Mouse (Mus musculus): ENCODE measurements at regions not wholly inside any gene's neighbourhood (a gene's known extent, or its start where the extent isn't known, plus 50 kb on each side); places are given as distances from the start of the nearest gene placed in this dataset.

DNA sequence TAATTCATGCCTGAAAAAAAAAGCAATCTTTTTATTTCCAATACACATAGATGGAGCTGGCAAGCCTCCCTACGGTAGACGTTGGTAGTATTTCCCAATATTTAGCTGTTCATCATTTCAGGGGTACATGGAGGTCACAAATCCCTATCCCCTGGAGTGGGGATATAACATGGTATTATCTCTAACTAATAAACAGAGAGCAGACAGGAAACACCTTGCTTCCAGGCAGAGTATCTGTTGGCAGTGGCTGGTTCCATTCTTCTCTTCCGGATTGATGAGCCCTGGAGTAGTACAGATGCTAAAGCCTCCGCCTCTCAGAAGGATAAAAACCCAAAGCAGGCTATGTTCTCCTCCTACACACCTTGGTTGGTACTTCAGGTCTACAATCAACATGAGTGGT is 91.9 kb upstream of the Hnrnpa3 start:
- no peak for ATAC-seq (ENCODE audit: low FRiP score, low TSS enrichment)
- H3K4me3 ChIP-seq (ENCODE audit: low read length), result no peak overlapping the region
- no peak overlapping the region for H3K9ac ChIP-seq (ENCODE audit: low read depth, low read length)

DNA sequence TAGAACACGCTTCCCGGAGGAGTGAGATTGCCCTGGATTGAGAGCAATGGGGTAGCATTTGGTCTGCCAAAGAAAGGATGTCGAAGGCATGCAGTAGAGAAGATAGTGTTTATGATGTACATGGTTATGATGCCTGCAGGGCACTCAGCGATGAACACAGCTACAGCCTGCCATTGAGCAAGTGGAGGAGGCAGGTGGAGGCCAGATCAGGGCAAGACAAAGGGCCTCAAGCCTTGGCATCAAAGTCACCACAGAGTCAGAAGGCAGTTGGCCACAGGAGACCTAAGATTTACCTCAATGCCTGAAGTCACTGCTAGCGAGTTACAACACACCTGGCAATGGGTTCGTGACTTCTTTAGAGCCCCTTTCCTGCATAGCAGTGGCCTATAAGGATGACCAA is 89.3 kb upstream of the Hnrnpa3 start:
- ATAC-seq (ENCODE audit: low FRiP score, low TSS enrichment), result no peak
- Histone ChIP-seq H3K9ac (ENCODE audit: low read depth, low read length) (no peak overlapping the region), H3K4me2 (replicated peaks; ENCODE audit: low read depth, low read length) (no peak overlapping the region), H3K27me3 (ENCODE audit: control insufficient read depth, insufficient read depth, low read length) (no peaks in the 10 kb centered on the region), H3K4me1 (ENCODE audit: control insufficient read depth, insufficient read depth, low read length) (no peaks in the 10 kb centered on the region), H3K27ac (ENCODE audit: low read depth, low read length) (no peak overlapping the region), H3K36me3 (ENCODE audit: control insufficient read depth, insufficient read depth, low read length) (no peaks in the 10 kb centered on the region), H3K4me3 (ENCODE audit: low read length) (no peak overlapping the region), H3K9me3 (ENCODE audit: control insufficient read depth, low read length) (no peaks in the 10 kb centered on the region)
- WGBS, result 89% methylated on average over 6 of the region's 6 CpGs

More for the DNA sequence above, 91.9 kb upstream of the Hnrnpa3 start:
- Histone ChIP-seq H3K27me3 (ENCODE audit: control insufficient read depth, insufficient read depth, low read length) (no peaks in the 10 kb centered on the region), H3K27ac (ENCODE audit: low read depth, low read length) (no peak overlapping the region), H3K4me2 (replicated peaks; ENCODE audit: low read depth, low read length) (no peak overlapping the region), H3K9me3 (ENCODE audit: control insufficient read depth, low read length) (no peaks in the 10 kb centered on the region), H3K36me3 (ENCODE audit: control insufficient read depth, insufficient read depth, low read length) (no peaks in the 10 kb centered on the region), H3K4me1 (ENCODE audit: control insufficient read depth, insufficient read depth, low read length) (no peaks in the 10 kb centered on the region)
- 82% methylated on average over 4 of the region's 4 CpGs for whole genome bisulfite sequencing

DNA sequence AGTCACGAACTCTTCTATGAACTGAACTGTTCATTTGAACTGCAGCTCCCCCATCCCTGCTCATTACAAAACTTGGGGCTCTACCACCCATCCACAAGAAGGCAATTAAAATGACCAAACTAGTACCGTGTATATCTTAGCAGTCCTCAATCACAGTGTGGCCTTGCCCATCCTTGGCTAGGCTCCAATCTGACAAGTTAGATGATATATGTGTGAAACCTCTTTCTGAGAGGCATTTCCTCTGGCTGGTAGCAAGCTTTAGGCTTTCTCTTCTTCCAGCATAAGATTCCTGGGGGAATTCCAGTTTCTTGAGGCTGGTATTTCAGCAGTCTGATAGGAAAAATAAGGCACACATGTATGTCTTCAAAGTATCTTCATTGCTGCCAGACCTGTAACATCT is 88.8 kb upstream of the Hnrnpa3 start:
- Histone ChIP-seq H3K4me2 (replicated peaks; ENCODE audit: low read depth, low read length) (no peak overlapping the region), H3K9me3 (ENCODE audit: control insufficient read depth, low read length) (no peaks in the 10 kb centered on the region), H3K4me3 (ENCODE audit: low read length) (no peak overlapping the region), H3K27ac (ENCODE audit: low read depth, low read length) (no peak overlapping the region), H3K9ac (ENCODE audit: low read depth, low read length) (no peak overlapping the region), H3K27me3 (ENCODE audit: control insufficient read depth, insufficient read depth, low read length) (no peaks in the 10 kb centered on the region), H3K4me1 (ENCODE audit: control insufficient read depth, insufficient read depth, low read length) (no peaks in the 10 kb centered on the region), H3K36me3 (ENCODE audit: control insufficient read depth, insufficient read depth, low read length) (no peaks in the 10 kb centered on the region)
- no peak for ATAC-seq (ENCODE audit: low FRiP score, low TSS enrichment)
- WGBS, result 71% methylated on average over 2 of the region's 2 CpGs

DNA sequence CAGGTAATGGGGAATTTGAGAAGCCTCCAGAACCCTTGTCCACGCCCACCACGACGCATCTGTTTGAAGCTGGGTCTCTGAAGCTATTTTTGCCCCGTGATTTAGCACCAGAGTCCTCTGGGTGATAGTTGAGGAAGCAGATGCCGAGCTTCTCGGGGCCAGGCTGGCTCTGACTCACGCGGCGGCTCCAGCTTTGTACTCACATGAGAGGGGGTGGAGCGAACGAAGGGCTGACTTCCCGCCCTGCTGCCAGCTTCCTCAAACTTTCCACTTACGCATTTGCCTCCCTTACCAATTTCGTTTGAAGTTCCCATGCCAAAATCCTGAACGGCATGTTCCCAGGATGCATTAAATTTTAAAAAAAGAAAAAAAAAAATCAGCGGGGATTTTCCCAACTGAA is 74.1 kb upstream of the Hnrnpa3 start:
- under 1% methylated on average over 16 of the region's 16 CpGs for WGBS
- H3K9me3 ChIP-seq (ENCODE audit: control insufficient read depth, low read length), result no peaks in the 10 kb centered on the region
- H3K9ac ChIP-seq (ENCODE audit: low read depth, low read length), result peak overlapping the region; percentile 12; the same call in 1 of the 2 replicates
- H3K4me1 ChIP-seq (ENCODE audit: control insufficient read depth, insufficient read depth, low read length), result peaks cover 11% of the 10 kb centered on the region
- peak; percentile 78 for ATAC-seq (ENCODE audit: low FRiP score, low TSS enrichment)
- H3K27ac ChIP-seq (ENCODE audit: low read depth, low read length), result no peak overlapping the region
- peak overlapping the region; percentile 41 for H3K4me2 ChIP-seq (replicated peaks; ENCODE audit: low read depth, low read length)
- H3K4me3 ChIP-seq (ENCODE audit: low read length), result peak overlapping the region; percentile 23; the same call in 1 of the 2 replicates
- no peaks in the 10 kb centered on the region for H3K36me3 ChIP-seq (ENCODE audit: control insufficient read depth, insufficient read depth, low read length)
- H3K27me3 ChIP-seq (ENCODE audit: control insufficient read depth, insufficient read depth, low read length), result no peaks in the 10 kb centered on the region

DNA sequence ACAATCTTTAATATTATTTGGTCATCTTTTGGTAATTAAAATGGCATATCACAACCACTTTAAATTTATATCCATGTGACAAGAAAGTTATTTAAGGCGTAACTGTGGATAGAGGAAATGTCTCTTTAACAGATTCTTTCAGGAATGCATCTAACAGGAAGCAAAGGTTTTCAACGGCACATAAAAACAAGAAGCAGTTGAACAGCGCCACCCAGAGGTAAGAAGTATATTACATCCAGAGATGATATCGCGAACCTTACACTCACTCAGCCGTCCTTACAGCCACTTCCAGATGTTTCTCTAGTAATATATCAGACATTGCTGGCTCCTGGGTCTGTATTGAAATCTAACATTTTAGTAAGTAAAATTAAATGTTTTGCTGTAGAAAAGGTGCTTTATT is 70.5 kb upstream of the Hnrnpa3 start:
- H3K4me2 ChIP-seq (replicated peaks; ENCODE audit: low read depth, low read length), result no peak overlapping the region
- H3K9me3 ChIP-seq (ENCODE audit: control insufficient read depth, low read length), result no peaks in the 10 kb centered on the region
- H3K4me1 ChIP-seq (ENCODE audit: control insufficient read depth, insufficient read depth, low read length), result peaks cover 11% of the 10 kb centered on the region
- H3K27me3 ChIP-seq (ENCODE audit: control insufficient read depth, insufficient read depth, low read length), result no peaks in the 10 kb centered on the region
- H3K4me3 ChIP-seq (ENCODE audit: low read length), result no peak overlapping the region
- no peak overlapping the region for H3K27ac ChIP-seq (ENCODE audit: low read depth, low read length)
- no peaks in the 10 kb centered on the region for H3K36me3 ChIP-seq (ENCODE audit: control insufficient read depth, insufficient read depth, low read length)
- H3K9ac ChIP-seq (ENCODE audit: low read depth, low read length), result no peak overlapping the region
- 2% methylated on average over 6 of the region's 6 CpGs for WGBS
- ATAC-seq (ENCODE audit: low FRiP score, low TSS enrichment), result no peak

DNA sequence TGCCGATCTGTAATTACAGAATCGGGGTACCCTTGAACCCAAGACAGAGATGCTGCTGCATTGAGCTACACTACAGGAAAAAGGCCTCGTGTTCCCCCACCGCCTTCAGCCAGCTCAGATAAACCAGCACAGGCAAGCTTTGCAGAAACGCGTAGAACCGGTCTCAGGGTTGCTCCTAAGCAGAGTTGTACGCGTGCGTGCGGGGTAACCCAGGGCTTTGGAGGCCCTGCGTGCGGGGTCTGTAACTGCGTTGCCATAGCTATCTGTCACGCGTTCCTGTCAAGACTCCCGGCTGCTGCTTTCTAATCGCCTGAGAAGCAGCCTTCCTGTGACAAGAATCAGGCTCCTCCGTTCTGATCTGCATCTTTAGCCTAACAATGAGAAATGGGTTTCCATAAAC is 69.6 kb upstream of the Hnrnpa3 start:
- H3K4me1 ChIP-seq (ENCODE audit: control insufficient read depth, insufficient read depth, low read length), result peaks cover 11% of the 10 kb centered on the region
- peak overlapping the region; percentile 29; the same call in 1 of the 2 replicates for H3K9ac ChIP-seq (ENCODE audit: low read depth, low read length)
- H3K4me2 ChIP-seq (replicated peaks; ENCODE audit: low read depth, low read length), result peak overlapping the region; percentile 43
- peak overlapping the region; percentile 14; the same call in 1 of the 2 replicates for H3K4me3 ChIP-seq (ENCODE audit: low read length)
- peak overlapping the region; percentile 30; the same call in 1 of the 2 replicates for H3K27ac ChIP-seq (ENCODE audit: low read depth, low read length)
- ATAC-seq (ENCODE audit: low FRiP score, low TSS enrichment), result no peak
- H3K36me3 ChIP-seq (ENCODE audit: control insufficient read depth, insufficient read depth, low read length), result no peaks in the 10 kb centered on the region
- no peaks in the 10 kb centered on the region for H3K9me3 ChIP-seq (ENCODE audit: control insufficient read depth, low read length)
- no peaks in the 10 kb centered on the region for H3K27me3 ChIP-seq (ENCODE audit: control insufficient read depth, insufficient read depth, low read length)
- WGBS, result 6% methylated on average over 19 of the region's 19 CpGs

DNA sequence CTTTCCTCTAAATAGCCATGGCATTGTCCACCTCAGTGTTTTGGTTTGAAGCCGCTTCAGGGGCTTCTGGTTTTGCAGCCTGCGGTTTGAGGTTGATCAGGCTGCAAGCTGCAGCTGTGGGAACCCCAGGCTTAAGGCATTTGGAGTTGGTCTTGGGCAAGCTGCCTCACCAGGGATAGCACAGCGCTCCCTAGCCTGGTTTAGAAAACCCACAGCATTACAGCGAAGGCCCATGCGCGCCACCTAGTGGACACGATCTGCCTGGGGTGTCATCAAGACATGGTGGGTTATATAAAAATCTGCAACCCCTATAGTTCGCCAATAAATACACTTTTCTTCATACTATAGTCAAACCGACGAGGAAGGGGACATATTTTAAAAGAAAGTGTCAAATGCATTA is 68.9 kb upstream of the Hnrnpa3 start:
- 6% methylated on average over 10 of the region's 10 CpGs for WGBS
- Histone ChIP-seq H3K36me3 (ENCODE audit: control insufficient read depth, insufficient read depth, low read length) (no peaks in the 10 kb centered on the region), H3K4me3 (ENCODE audit: low read length) (peak overlapping the region; percentile 14; the same call in 1 of the 2 replicates), H3K27me3 (ENCODE audit: control insufficient read depth, insufficient read depth, low read length) (no peaks in the 10 kb centered on the region), H3K9me3 (ENCODE audit: control insufficient read depth, low read length) (no peaks in the 10 kb centered on the region), H3K27ac (ENCODE audit: low read depth, low read length) (0 out of 2 replicates have a peak overlapping the region, but pooled peaks have one; percentile 24), H3K4me1 (ENCODE audit: control insufficient read depth, insufficient read depth, low read length) (peaks cover 7% of the 10 kb centered on the region), H3K4me2 (replicated peaks; ENCODE audit: low read depth, low read length) (peak overlapping the region; percentile 43), H3K9ac (ENCODE audit: low read depth, low read length) (no peak overlapping the region)
- ATAC-seq (ENCODE audit: low FRiP score, low TSS enrichment), result peak; percentile 79

DNA sequence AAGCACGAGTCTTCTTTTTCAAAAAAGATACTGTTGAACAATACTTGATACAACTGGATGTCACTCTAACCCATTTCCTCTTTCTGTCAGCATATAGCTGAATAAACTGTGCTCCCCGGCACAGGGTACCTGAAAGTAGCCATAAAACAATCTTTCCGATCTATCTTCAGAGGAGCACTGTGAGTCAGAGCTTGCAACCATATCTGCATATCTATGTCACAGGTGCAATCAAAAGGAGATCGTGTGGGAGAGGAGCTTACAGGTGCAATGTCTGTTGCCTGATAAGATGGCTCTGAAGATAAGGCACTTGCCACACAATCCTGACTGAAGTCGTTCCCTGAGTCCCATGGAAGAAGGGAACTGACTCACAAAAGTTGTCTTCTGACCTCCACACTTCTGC is 58.5 kb upstream of the Hnrnpa3 start:
- no peak for ATAC-seq (ENCODE audit: low FRiP score, low TSS enrichment)
- Histone ChIP-seq H3K36me3 (ENCODE audit: control insufficient read depth, insufficient read depth, low read length) (no peaks in the 10 kb centered on the region), H3K4me2 (replicated peaks; ENCODE audit: low read depth, low read length) (no peak overlapping the region), H3K9ac (ENCODE audit: low read depth, low read length) (no peak overlapping the region), H3K27ac (ENCODE audit: low read depth, low read length) (no peak overlapping the region), H3K9me3 (ENCODE audit: control insufficient read depth, low read length) (no peaks in the 10 kb centered on the region), H3K27me3 (ENCODE audit: control insufficient read depth, insufficient read depth, low read length) (no peaks in the 10 kb centered on the region), H3K4me1 (ENCODE audit: control insufficient read depth, insufficient read depth, low read length) (no peaks in the 10 kb centered on the region), H3K4me3 (ENCODE audit: low read length) (no peak overlapping the region)
- 64% methylated on average over 5 of the region's 5 CpGs for WGBS

DNA sequence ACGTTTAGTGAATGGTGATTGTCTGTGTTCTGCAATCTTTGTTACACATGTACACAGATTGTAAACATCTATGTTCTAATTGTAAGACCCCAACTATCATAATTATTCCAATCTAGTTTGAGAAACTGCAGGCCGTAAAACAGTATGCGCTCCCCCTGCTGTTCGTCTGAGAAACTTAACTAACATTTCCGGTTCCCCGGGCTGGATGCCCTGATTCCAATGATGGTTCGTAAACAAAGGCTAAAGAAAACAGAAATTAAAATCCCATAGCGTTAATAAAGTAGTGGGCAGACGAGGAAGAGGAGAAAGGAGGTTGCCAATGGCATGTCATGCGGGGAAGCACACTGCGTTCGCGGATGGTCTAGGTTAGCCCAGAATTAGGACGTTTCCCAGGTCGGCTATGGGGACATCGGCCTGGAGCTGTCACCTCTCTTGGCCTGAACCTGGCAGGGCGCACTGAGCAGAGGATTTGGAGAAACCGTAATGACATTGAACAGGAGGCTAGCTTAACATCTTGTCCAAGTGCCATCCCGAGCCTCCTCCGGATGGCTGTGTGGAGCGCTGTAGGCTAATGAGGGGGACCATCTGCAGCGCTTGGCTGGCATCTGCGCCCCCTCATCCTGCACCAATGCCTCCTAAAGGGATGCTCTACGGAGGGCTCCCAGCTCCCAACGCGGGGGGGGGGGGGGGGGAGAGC is 55.7 kb upstream of the Hnrnpa3 start:
- Histone ChIP-seq H3K4me2 (replicated peaks; ENCODE audit: low read depth, low read length) (peak overlapping the region; percentile 42), H3K4me1 (ENCODE audit: control insufficient read depth, insufficient read depth, low read length) (no peaks in the 10 kb centered on the region), H3K9ac (ENCODE audit: low read depth, low read length) (peak overlapping the region; percentile 47; the same call in 1 of the 2 replicates), H3K4me3 (ENCODE audit: low read length) (peak overlapping the region; percentile 29), H3K9me3 (ENCODE audit: control insufficient read depth, low read length) (no peaks in the 10 kb centered on the region), H3K27ac (ENCODE audit: low read depth, low read length) (no peak overlapping the region), H3K27me3 (ENCODE audit: control insufficient read depth, insufficient read depth, low read length) (no peaks in the 10 kb centered on the region), H3K36me3 (ENCODE audit: control insufficient read depth, insufficient read depth, low read length) (no peaks in the 10 kb centered on the region)
- ATAC-seq (ENCODE audit: low FRiP score, low TSS enrichment), result peak; percentile 44; the same call in 1 of the 2 replicates
- WGBS, result 12% methylated on average over 24 of the region's 26 CpGs
